Mouse (Mus musculus) heart, embryonic 13.5 days (tissue): ENCODE results near the gene Ust. TPM values are rescaled to one million over a fixed set of nuclear protein-coding genes. Genes with fewer than 3 reads are reported as not detected.
A peak's percentile ranks its signal among the peaks of the same experiment; 100 is the strongest.

Experiments used
- ATAC-seq: fragments of 200-750 bp; cut with Nextera tagmentation; 2 replicates; pipeline ENCODE4 v1.8.0; 2017; ENCODE audit warnings: moderate TSS enrichment; ENCODE audit not compliant: insufficient number of reproducible peaks, low FRiP score, low TSS enrichment; ENCODE audit errors: extremely low read depth
- H3K27ac ChIP-seq: fragments of 300-500 bp; sonication (generic); replicated peaks from 2 replicates; pipeline ENCODE4 v1.5.1; 2015; ENCODE audit warnings: moderate library complexity, mild to moderate bottlenecking, inconsistent platforms
- H3K27me3 ChIP-seq: fragments of 300-500 bp; sonication (generic); replicated peaks from 2 replicates; pipeline ENCODE4 v1.6.1; 2015; ENCODE audit warnings: mild to moderate bottlenecking, inconsistent platforms
- H3K36me3 ChIP-seq: fragments of 300-500 bp; sonication (generic); 2 replicates; pipeline ENCODE4 v1.6.1; 2015; ENCODE audit warnings: mild to moderate bottlenecking, inconsistent platforms
- H3K4me1 ChIP-seq: fragments of 300-500 bp; sonication (generic); 2 replicates; pipeline ENCODE4 v1.6.1; 2015; ENCODE audit warnings: inconsistent platforms
- H3K4me2 ChIP-seq: fragments of 300-500 bp; sonication (generic); 2 replicates; pipeline ENCODE4 v1.6.1; 2015; ENCODE audit warnings: inconsistent platforms, mild to moderate bottlenecking, moderate library complexity
- H3K4me3 ChIP-seq: fragments of 300-500 bp; sonication (generic); 2 replicates; pipeline ENCODE4 v1.5.1; 2015; ENCODE audit warnings: moderate library complexity, mild to moderate bottlenecking, inconsistent platforms
- H3K9ac ChIP-seq: fragments of 300-500 bp; sonication (generic); 2 replicates; pipeline ENCODE4 v1.6.1; 2015; ENCODE audit warnings: inconsistent platforms, mild to moderate bottlenecking, moderate library complexity
- H3K9me3 ChIP-seq: fragments of 300-500 bp; sonication (generic); 2 replicates; pipeline ENCODE4 v1.6.1; 2016; ENCODE audit warnings: inconsistent platforms
- WGBS: fragments of 180-500 bp; shearing (Covaris S2); methylation state at CpG from one replicate; pipeline ENCODE4 v1.1.7; 2015; ENCODE audit warnings: mixed read lengths; 5-methylcytosine and 5-hydroxymethylcytosine counted together
- polyA plus RNA-seq: library from polyadenylated mRNA; unstranded; fragments of >200 nt; fragmentation: Nextera tagmentation; extraction: Ambion mirVana; gene quantifications from 2 replicates; pipeline ENCODE4 v1.2.1, GENCODE M21; 2015

Gene Ust
- polyA plus RNA-seq, 1 experiment from 2014 or later = 1.8 TPM

- H3K4me2 ChIP-seq = no peak overlapping the region
- WGBS = 66% methylated on average over 4 of the region's 4 CpGs
- H3K36me3 ChIP-seq = no peaks in the 10 kb centered on the region
- H3K9ac ChIP-seq = no peak overlapping the region
- H3K4me1 ChIP-seq = no peaks in the 10 kb centered on the region
- ATAC-seq = no peak
- no peak overlapping the region for H3K27ac ChIP-seq
- no peaks in the 10 kb centered on the region for H3K27me3 ChIP-seq
- no peak overlapping the region for H3K4me3 ChIP-seq
- no peaks in the 10 kb centered on the region for H3K9me3 ChIP-seq
Observed at GRCm38 (mm10) chr10:8353534-8353933, 165.1 kb downstream of the Ust start.

DNA sequence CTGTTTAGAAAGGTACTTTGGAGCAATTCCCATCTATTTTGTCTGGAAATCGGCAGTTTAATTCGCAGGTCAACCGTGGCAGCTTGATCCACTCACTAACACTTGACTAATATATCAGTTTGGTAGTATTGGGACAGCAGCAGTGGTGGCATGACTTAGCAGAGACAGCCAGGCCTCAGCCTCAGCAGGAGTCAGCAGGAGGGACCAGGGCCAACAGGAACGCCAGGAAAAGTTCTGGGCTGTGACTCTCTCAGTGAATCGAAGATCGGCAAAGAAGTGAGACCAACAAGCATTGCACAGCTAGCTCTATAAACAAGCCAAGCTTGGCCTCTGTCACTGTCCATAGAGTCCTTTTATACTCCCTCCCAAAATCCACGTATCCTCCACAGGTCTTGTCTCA, 168.0 kb downstream of the Ust start:
- Histone ChIP-seq H3K27ac (no peak overlapping the region), H3K9ac (no peak overlapping the region), H3K36me3 (no peaks in the 10 kb centered on the region), H3K9me3 (no peaks in the 10 kb centered on the region), H3K4me2 (no peak overlapping the region), H3K4me1 (no peaks in the 10 kb centered on the region), H3K27me3 (no peaks in the 10 kb centered on the region), H3K4me3 (no peak overlapping the region)
- 86% methylated on average over 7 of the region's 7 CpGs for WGBS
- no peak for ATAC-seq

DNA sequence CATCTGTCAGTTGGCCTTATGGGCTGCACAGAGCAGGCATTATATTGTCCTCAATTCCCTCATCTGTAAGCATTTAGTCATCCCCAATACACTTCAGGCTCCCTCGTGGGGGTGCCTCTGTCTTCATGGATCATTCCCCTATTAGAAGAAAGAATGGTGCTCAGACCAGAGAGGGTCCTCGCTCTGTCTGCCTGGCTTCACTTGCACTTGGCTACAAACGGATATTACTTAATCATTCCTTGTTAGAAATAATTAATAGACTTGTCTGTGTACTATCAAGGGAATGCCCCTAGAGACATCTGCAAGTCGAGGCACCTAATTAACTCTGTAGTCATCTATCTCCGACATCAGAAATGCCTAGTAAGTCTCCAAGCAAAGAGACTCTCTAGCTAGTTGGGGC, 171.1 kb downstream of the Ust start:
- no peaks in the 10 kb centered on the region for H3K4me1 ChIP-seq
- ATAC-seq = no peak
- H3K4me3 ChIP-seq = no peak overlapping the region
- H3K9ac ChIP-seq = no peak overlapping the region
- H3K27ac ChIP-seq = no peak overlapping the region
- no peaks in the 10 kb centered on the region for H3K27me3 ChIP-seq
- no peaks in the 10 kb centered on the region for H3K36me3 ChIP-seq
- no peak overlapping the region for H3K4me2 ChIP-seq
- H3K9me3 ChIP-seq = no peaks in the 10 kb centered on the region
- WGBS = 70% methylated on average over 5 of the region's 5 CpGs

GRCm38 (mm10) chr10:8342556-8342955, 176.1 kb downstream of the Ust start:
- Histone ChIP-seq H3K4me2 (no peak overlapping the region), H3K4me1 (peaks cover 17% of the 10 kb centered on the region), H3K9me3 (no peaks in the 10 kb centered on the region), H3K36me3 (no peaks in the 10 kb centered on the region), H3K27ac (no peak overlapping the region), H3K27me3 (no peaks in the 10 kb centered on the region), H3K4me3 (no peak overlapping the region), H3K9ac (no peak overlapping the region)
- WGBS = 81% methylated on average over 2 of the region's 2 CpGs
- no peak for ATAC-seq

DNA sequence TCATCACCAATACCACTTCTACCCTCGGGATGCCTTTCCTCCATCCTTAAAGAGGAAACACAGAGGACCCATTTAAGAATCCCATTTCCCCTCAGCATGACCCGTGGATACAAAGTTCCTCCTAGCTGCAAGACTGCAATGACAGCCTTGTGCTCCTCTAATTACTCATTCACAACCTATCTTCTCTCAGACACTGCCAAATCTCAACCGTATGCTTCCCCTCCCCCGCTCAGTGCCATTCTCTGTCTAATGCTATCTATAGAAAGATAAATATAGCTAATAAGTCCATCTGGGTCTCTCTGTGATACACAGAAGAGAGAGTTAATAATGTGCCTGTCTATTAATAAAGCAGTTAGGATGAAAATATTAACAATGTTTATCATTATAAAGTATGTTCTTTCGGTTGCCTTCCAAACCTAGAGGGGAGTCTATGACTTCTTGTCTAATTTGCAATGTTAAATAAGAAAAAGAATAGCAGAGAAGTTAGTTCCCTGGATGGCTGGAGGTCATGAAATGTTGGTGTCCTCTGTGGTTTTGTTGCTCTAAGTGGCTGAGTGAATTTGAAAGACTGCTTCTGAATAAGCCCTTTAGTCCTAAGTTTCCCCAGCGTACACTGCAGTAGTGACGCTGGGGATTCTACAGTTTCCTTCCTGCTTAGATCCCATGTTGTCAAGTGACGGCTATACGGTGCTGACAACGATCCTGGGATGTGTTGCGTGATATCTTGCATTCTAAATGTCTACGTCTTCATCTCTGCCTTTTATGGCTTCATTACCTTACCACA, 178.8 kb downstream of the Ust start:
- no peak for ATAC-seq

GRCm38 (mm10) chr10:8336601-8337000, 182.0 kb downstream of the Ust start:
- no peak overlapping the region for H3K9ac ChIP-seq
- WGBS = 92% methylated on average over 1 of the region's 1 CpGs
- no peak for ATAC-seq
- no peak overlapping the region for H3K4me3 ChIP-seq
- H3K9me3 ChIP-seq = no peaks in the 10 kb centered on the region
- peaks cover 17% of the 10 kb centered on the region for H3K4me1 ChIP-seq
- no peak overlapping the region for H3K27ac ChIP-seq
- no peak overlapping the region for H3K4me2 ChIP-seq
- H3K27me3 ChIP-seq = no peaks in the 10 kb centered on the region
- H3K36me3 ChIP-seq = no peaks in the 10 kb centered on the region

More for the DNA sequence above, 178.8 kb downstream of the Ust start:
- H3K4me3 ChIP-seq = no peak overlapping the region
- H3K4me1 ChIP-seq = peaks cover 17% of the 10 kb centered on the region
- H3K9ac ChIP-seq = no peak overlapping the region
- 46% methylated on average over 12 of the region's 12 CpGs for WGBS
- 0 out of 2 replicates have a peak overlapping the region, but pooled peaks have one; percentile 20 for H3K4me2 ChIP-seq
- no peak overlapping the region; the same call in 1 of the 2 replicates for H3K27ac ChIP-seq
- H3K27me3 ChIP-seq = no peaks in the 10 kb centered on the region
- H3K9me3 ChIP-seq = no peaks in the 10 kb centered on the region
- no peaks in the 10 kb centered on the region for H3K36me3 ChIP-seq

DNA sequence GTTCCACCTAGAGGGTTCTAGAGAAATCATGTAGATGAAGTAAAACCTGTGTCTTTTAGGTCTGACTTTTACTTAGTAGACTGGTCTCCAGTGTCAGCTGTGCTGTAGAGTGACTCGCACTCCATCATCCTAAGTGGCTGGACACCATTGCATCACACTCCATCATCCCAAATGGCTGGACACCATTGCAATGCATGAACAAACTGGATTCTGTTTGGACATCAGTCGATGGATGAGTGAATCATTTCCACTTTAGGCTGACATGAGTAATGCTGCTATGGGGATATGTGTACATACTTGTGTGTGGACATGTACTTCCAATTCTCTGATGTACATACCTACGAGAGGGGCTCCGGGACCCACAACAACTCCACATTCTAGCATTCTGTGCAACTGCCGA, 187.7 kb downstream of the Ust start:
- H3K27ac ChIP-seq = no peak overlapping the region
- no peaks in the 10 kb centered on the region for H3K9me3 ChIP-seq
- WGBS = 87% methylated on average over 5 of the region's 5 CpGs
- no peak overlapping the region for H3K4me2 ChIP-seq
- no peaks in the 10 kb centered on the region for H3K4me1 ChIP-seq
- no peak overlapping the region for H3K4me3 ChIP-seq
- no peak for ATAC-seq
- H3K36me3 ChIP-seq = no peaks in the 10 kb centered on the region
- H3K27me3 ChIP-seq = no peaks in the 10 kb centered on the region
- H3K9ac ChIP-seq = no peak overlapping the region

DNA sequence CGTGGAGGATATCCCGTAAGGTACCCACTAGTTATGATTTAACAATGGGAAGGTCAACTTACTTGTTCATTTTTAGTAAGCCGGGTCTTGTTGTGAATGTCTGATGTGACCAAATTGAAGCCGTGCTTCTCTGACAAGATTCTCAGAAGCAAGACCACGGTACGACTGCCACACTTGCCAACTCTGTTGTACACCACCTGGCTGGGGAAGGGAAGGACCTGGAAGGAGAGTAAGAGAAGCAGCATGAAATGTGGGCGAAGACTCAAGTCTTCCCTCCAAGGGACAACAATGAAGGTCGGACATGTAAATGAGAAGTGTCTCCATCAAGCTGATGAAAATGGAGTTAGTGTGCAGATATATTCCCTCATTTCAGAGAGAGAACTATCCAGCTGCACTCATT, 188.6 kb downstream of the Ust start:
- H3K4me1 ChIP-seq = no peaks in the 10 kb centered on the region
- no peak for ATAC-seq
- H3K9ac ChIP-seq = no peak overlapping the region
- H3K36me3 ChIP-seq = no peaks in the 10 kb centered on the region
- H3K9me3 ChIP-seq = no peaks in the 10 kb centered on the region
- no peak overlapping the region for H3K4me3 ChIP-seq
- no peak overlapping the region for H3K27ac ChIP-seq
- WGBS = 85% methylated on average over 8 of the region's 8 CpGs
- no peak overlapping the region for H3K4me2 ChIP-seq
- no peaks in the 10 kb centered on the region for H3K27me3 ChIP-seq

GRCm38 (mm10) chr10:8323304-8323765, 195.3 kb downstream of the Ust start:
- Histone ChIP-seq H3K9me3 (no peaks in the 10 kb centered on the region), H3K4me2 (no peak overlapping the region), H3K9ac (no peak overlapping the region), H3K4me3 (no peak overlapping the region), H3K27ac (no peak overlapping the region), H3K27me3 (no peaks in the 10 kb centered on the region), H3K4me1 (0 out of 2 replicates have a peak, but pooled peaks cover 4% of the 10 kb centered on the region), H3K36me3 (no peaks in the 10 kb centered on the region)
- ATAC-seq = no peak
- WGBS = 37% methylated on average over 2 of the region's 2 CpGs

- Histone ChIP-seq H3K4me2 (no peak overlapping the region), H3K4me1 (0 out of 2 replicates have a peak, but pooled peaks cover 4% of the 10 kb centered on the region), H3K27ac (no peak overlapping the region), H3K27me3 (no peaks in the 10 kb centered on the region), H3K9me3 (no peaks in the 10 kb centered on the region), H3K9ac (no peak overlapping the region), H3K4me3 (no peak overlapping the region), H3K36me3 (no peaks in the 10 kb centered on the region)
- no peak for ATAC-seq
Observed at GRCm38 (mm10) chr10:8320771-8321170, 197.9 kb downstream of the Ust start.

GRCm38 (mm10) chr10:8309435-8309834, 209.2 kb downstream of the Ust start:
- Histone ChIP-seq H3K9me3 (no peaks in the 10 kb centered on the region), H3K4me3 (no peak overlapping the region), H3K36me3 (no peaks in the 10 kb centered on the region), H3K27ac (no peak overlapping the region), H3K9ac (no peak overlapping the region), H3K4me2 (no peak overlapping the region), H3K27me3 (no peaks in the 10 kb centered on the region), H3K4me1 (peaks cover 5% of the 10 kb centered on the region; the same call in 1 of the 2 replicates)
- no peak for ATAC-seq
- WGBS = 66% methylated on average over 6 of the region's 6 CpGs

DNA sequence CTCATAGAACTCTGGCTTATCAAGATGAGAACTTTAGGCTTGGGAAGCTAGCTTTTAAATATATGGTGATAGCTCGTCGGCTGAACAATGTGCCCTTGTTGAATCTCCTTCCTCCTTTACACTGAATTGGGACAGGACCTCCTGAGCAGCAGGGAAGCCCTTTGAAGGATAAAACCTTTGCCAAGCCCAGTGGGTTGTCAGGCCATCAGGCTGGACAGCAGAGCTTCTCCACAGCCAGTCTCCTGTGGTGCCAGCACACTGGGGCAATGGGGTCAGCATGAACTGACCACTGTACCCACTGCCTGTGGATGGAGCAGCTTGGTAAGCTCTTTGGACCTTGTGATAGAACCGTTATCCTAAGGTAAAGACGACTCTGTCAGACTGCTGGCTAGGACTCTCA, 214.4 kb downstream of the Ust start:
- no peaks in the 10 kb centered on the region for H3K36me3 ChIP-seq
- no peak overlapping the region for H3K4me2 ChIP-seq
- no peak overlapping the region for H3K9ac ChIP-seq
- no peaks in the 10 kb centered on the region for H3K9me3 ChIP-seq
- no peak for ATAC-seq
- no peak overlapping the region for H3K4me3 ChIP-seq
- no peak overlapping the region for H3K27ac ChIP-seq
- 61% methylated on average over 4 of the region's 4 CpGs for WGBS
- no peaks in the 10 kb centered on the region for H3K27me3 ChIP-seq
- peaks cover under 1% of the 10 kb centered on the region; the same call in 1 of the 2 replicates for H3K4me1 ChIP-seq
